Mouse (Mus musculus): ENCODE data around the gene Cpt1a.

Cpt1a gene

GRCm38 (mm10) chr19:3365089-3365488, 43.0 kb downstream of the Cpt1a start:
- DNase-seq (ENCODE audit: low read depth, low spot score), result no peak

GRCm38 (mm10) chr19:3368276-3368675, 46.1 kb downstream of the Cpt1a start:
- no peak for DNase-seq (ENCODE audit: low read depth, low spot score)

- DNase-seq (ENCODE audit: low read depth, low spot score), result no peak
Measured at GRCm38 (mm10) chr19:3373380-3373779, 51.2 kb downstream of the Cpt1a start.

GRCm38 (mm10) chr19:3374028-3374427, 51.9 kb downstream of the Cpt1a start:
- DNase-seq (ENCODE audit: low read depth, low spot score), result no peak

GRCm38 (mm10) chr19:3375945-3376495, 53.9 kb downstream of the Cpt1a start:
- DNase-seq (ENCODE audit: low read depth, low spot score), result no peak

GRCm38 (mm10) chr19:3376966-3377715, 55.0 kb downstream of the Cpt1a start:
- DNase-seq (ENCODE audit: low read depth, low spot score), result no peak

- no peak for DNase-seq (ENCODE audit: low read depth, low spot score)
Measured at GRCm38 (mm10) chr19:3378614-3379013, 56.5 kb downstream of the Cpt1a start.

- DNase-seq (ENCODE audit: low read depth, low spot score), result no peak
Measured at GRCm38 (mm10) chr19:3388061-3388460, 65.9 kb downstream of the Cpt1a start.

GRCm38 (mm10) chr19:3388629-3389057, 66.5 kb downstream of the Cpt1a start, which contains the start of gene Tesmin:
Tesmin (plus strand) TSS chr19:3388857.
- peak; percentile 50 for DNase-seq (ENCODE audit: low read depth, low spot score)

GRCm38 (mm10) chr19:3389089-3389488, 67.0 kb downstream of the Cpt1a start:
- DNase-seq (ENCODE audit: low read depth, low spot score), result peak; percentile 47

- no peak for DNase-seq (ENCODE audit: low read depth, low spot score)
Measured at GRCm38 (mm10) chr19:3392384-3392783, 70.2 kb downstream of the Cpt1a start.

GRCm38 (mm10) chr19:3394216-3394615, 72.1 kb downstream of the Cpt1a start:
- no peak for DNase-seq (ENCODE audit: low read depth, low spot score)

- DNase-seq (ENCODE audit: low read depth, low spot score), result no peak
Measured at GRCm38 (mm10) chr19:3400057-3400456, 77.9 kb downstream of the Cpt1a start.

- DNase-seq (ENCODE audit: low read depth, low spot score), result no peak
Measured at GRCm38 (mm10) chr19:3401504-3401903, 79.4 kb downstream of the Cpt1a start.

GRCm38 (mm10) chr19:3401943-3402342, 79.8 kb downstream of the Cpt1a start:
- DNase-seq (ENCODE audit: low read depth, low spot score), result no peak

GRCm38 (mm10) chr19:3402390-3402789, 80.3 kb downstream of the Cpt1a start:
- DNase-seq (ENCODE audit: low read depth, low spot score), result no peak

- no peak for DNase-seq (ENCODE audit: low read depth, low spot score)
Measured at GRCm38 (mm10) chr19:3404030-3404429, 81.9 kb downstream of the Cpt1a start.

GRCm38 (mm10) chr19:3405531-3406281, 83.6 kb downstream of the Cpt1a start:
- no peak for DNase-seq (ENCODE audit: low read depth, low spot score)

GRCm38 (mm10) chr19:3414268-3414733, 92.2 kb downstream of the Cpt1a start, which contains the start of gene Gal:
Gal (minus strand) TSS chr19:3414544.
- no peak for DNase-seq (ENCODE audit: low read depth, low spot score)

- DNase-seq (ENCODE audit: low read depth, low spot score), result no peak
Measured at GRCm38 (mm10) chr19:3419251-3419650, 97.1 kb downstream of the Cpt1a start.

- no peak for DNase-seq (ENCODE audit: low read depth, low spot score)
Measured at GRCm38 (mm10) chr19:3422488-3422887, 100.4 kb downstream of the Cpt1a start.

GRCm38 (mm10) chr19:3422981-3423380, 100.8 kb downstream of the Cpt1a start:
- DNase-seq (ENCODE audit: low read depth, low spot score), result no peak

Measured in c-Kit-negative CD71-positive TER-119-positive erythroid progenitor cells, embryonic 14.5 days (primary cell).